Mouse (Mus musculus) liver, adult 2 months (tissue): ENCODE results near the gene Cep164. TPM values are rescaled to one million over a fixed set of nuclear protein-coding genes. Genes with fewer than 3 reads are reported as not detected.

Experiments
- DNase-seq: peaks from one replicate; pipeline ENCODE4 v3.0.0-alpha.2; 2011; ENCODE audit warnings: low read depth, low spot score; ENCODE audit errors: extremely low read depth
- H3K27ac ChIP-seq: fragments of 200-500 bp; replicated peaks from 2 replicates; pipeline ENCODE4 v1.5.1; 2012; ENCODE audit warnings: low read depth, mild to moderate bottlenecking, control low read depth, inconsistent platforms, low read length; ENCODE audit not compliant: insufficient read depth
- H3K27me3 ChIP-seq: fragments of 200-500 bp; 2 replicates; pipeline ENCODE4 v1.6.1; 2012; ENCODE audit warnings: mild to moderate bottlenecking, moderate library complexity, low read length, inconsistent platforms; ENCODE audit not compliant: control insufficient read depth, insufficient read depth
- H3K36me3 ChIP-seq: fragments of 200-500 bp; 2 replicates; pipeline ENCODE4 v1.6.1; 2012; ENCODE audit warnings: low read length, inconsistent platforms; ENCODE audit not compliant: control insufficient read depth, insufficient read depth
- H3K4me1 ChIP-seq: fragments of 200-500 bp; 2 replicates; pipeline ENCODE4 v1.6.1; 2011; ENCODE audit warnings: low read length; ENCODE audit not compliant: control insufficient read depth, insufficient read depth
- H3K4me3 ChIP-seq: fragments of 200-500 bp; 2 replicates; pipeline ENCODE4 v1.5.1; 2011; ENCODE audit warnings: low read depth, mild to moderate bottlenecking, control low read depth, low read length, moderate library complexity; ENCODE audit not compliant: insufficient read depth
- H3K79me2 ChIP-seq: fragments of 200-500 bp; 2 replicates; pipeline ENCODE4 v1.6.1; 2012; ENCODE audit warnings: inconsistent platforms, mild to moderate bottlenecking, low read length, moderate library complexity; ENCODE audit not compliant: control insufficient read depth, insufficient read depth
- H3K9ac ChIP-seq: fragments of 200-500 bp; 2 replicates; pipeline ENCODE4 v1.6.1; 2012; ENCODE audit warnings: low read depth, mild to moderate bottlenecking, control low read depth, inconsistent platforms, low read length
- CTCF ChIP-seq: fragments of 200-500 bp; IDR thresholded peaks from 2 replicates; pipeline ENCODE4 v1.5.1; 2011; ENCODE audit warnings: low read depth, low read length, control low read depth
- POLR2A ChIP-seq: fragments of 200-500 bp; IDR thresholded peaks from 2 replicates; pipeline ENCODE4 v1.6.1; 2011; ENCODE audit warnings: low read length, control low read depth; ENCODE audit not compliant: insufficient read depth; ENCODE audit errors: extremely low read depth
- WGBS: fragments of 180-500 bp; shearing (Covaris S2); methylation state at CpG from one replicate; pipeline ENCODE4 v1.1.7; 2018; 5-methylcytosine and 5-hydroxymethylcytosine counted together
- polyA plus RNA-seq: library from polyadenylated mRNA; depleted of rRNA; stranded (reverse); fragments of >200 nt; gene quantifications from 2 replicates; pipeline ENCODE4 v1.2.3, GENCODE M21; 2012
- total RNA-seq: library from RNA; depleted of rRNA; stranded (reverse); fragments of >200 nt; gene quantifications from 2 replicates; pipeline ENCODE4 v1.2.3, GENCODE M21; 2014

The Cep164 gene
- total and polyA plus RNA-seq, 2 experiments: 4.1 to 8.3 TPM

GRCm38 (mm10) chr9:45838069-45838433 lies 9.6 kb upstream of the Cep164 start:
- WGBS: 29% methylated on average over 4 of the region's 4 CpGs
- DNase-seq: no peak
- no peak for TF ChIP-seq CTCF
- TF ChIP-seq POLR2A: no peak
- Histone ChIP-seq H3K9ac (no peak overlapping the region), H3K4me3 (peak overlapping the region; percentile 88; the same call in 1 of the 2 replicates), H3K36me3 (no peaks in the 10 kb centered on the region), H3K4me1 (peaks cover 28% of the 10 kb centered on the region), H3K27me3 (no peaks in the 10 kb centered on the region), H3K79me2 (peaks cover 23% of the 10 kb centered on the region; the same call in 1 of the 2 replicates), H3K27ac (no peak overlapping the region)

- WGBS: 86% methylated on average over 2 of the region's 2 CpGs
- DNase-seq: no peak
- no peak overlapping the region for H3K27ac ChIP-seq
- H3K36me3 ChIP-seq: no peaks in the 10 kb centered on the region
- no peaks in the 10 kb centered on the region; the same call in 1 of the 2 replicates for H3K79me2 ChIP-seq
- H3K9ac ChIP-seq: no peak overlapping the region
- H3K4me1 ChIP-seq: no peaks in the 10 kb centered on the region; the same call in 1 of the 2 replicates
- TF ChIP-seq CTCF: no peak
- TF ChIP-seq POLR2A: no peak
- no peaks in the 10 kb centered on the region for H3K27me3 ChIP-seq
- H3K4me3 ChIP-seq: no peak overlapping the region
Measured at GRCm38 (mm10) chr9:45833461-45833860, 5.0 kb upstream of the Cep164 start.

DNA sequence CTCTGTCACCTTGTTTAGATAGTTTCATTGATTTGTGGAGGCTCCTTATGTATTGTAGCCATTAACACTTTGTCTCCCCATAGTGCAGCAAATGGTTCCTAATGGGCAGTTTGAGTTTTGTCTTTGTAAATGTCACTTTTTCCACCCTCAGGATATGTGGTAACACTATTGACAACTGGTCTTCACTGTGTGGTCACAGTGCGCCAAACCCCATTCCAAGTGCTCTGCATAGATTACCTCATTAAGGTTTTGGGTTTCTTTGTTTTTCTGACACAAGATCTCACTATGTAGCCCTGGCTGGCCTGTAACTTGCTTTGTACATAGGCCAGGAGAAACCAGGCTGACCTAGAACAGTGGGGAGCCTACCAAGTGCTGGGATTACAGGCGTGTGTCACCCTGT lies 4.4 kb upstream of the Cep164 start:
- no peak overlapping the region for H3K9ac ChIP-seq
- WGBS: 94% methylated on average over 2 of the region's 2 CpGs
- no peaks in the 10 kb centered on the region for H3K36me3 ChIP-seq
- no peaks in the 10 kb centered on the region for H3K27me3 ChIP-seq
- TF ChIP-seq POLR2A: no peak
- TF ChIP-seq CTCF: no peak
- no peak for DNase-seq
- no peaks in the 10 kb centered on the region for H3K79me2 ChIP-seq
- no peak overlapping the region for H3K4me3 ChIP-seq
- H3K4me1 ChIP-seq: no peaks in the 10 kb centered on the region; the same call in 1 of the 2 replicates
- H3K27ac ChIP-seq: no peak overlapping the region

DNA sequence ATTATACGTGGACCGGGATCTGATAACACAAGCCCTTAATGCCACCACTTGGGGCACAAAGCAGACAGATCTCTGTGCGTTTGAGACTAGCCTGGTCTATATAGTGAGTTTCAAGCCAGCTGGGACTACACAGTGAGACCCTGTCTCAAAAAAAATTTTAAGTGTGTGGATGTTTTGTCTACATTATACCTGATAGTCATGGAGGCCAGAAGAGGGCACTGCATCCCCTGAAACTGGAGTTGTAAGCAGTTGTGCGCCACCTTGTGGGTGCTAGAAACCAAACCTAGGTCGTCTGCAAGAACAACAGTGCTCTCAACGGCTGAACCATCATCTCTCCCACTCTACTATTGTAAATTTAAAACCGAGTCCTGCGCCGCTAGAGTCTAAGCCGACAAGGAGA lies 616 bp upstream of the Cep164 start:
- Histone ChIP-seq H3K36me3 (no peaks in the 10 kb centered on the region), H3K27me3 (no peaks in the 10 kb centered on the region), H3K27ac (no peak overlapping the region), H3K4me1 (no peaks in the 10 kb centered on the region; the same call in 1 of the 2 replicates), H3K9ac (no peak overlapping the region), H3K4me3 (peak overlapping the region; percentile 31; the same call in 1 of the 2 replicates), H3K79me2 (no peaks in the 10 kb centered on the region)
- no peak for TF ChIP-seq POLR2A
- peak; percentile 68 for TF ChIP-seq CTCF
- DNase-seq: peak; percentile 65
- 37% methylated on average over 10 of the region's 10 CpGs for WGBS

DNA sequence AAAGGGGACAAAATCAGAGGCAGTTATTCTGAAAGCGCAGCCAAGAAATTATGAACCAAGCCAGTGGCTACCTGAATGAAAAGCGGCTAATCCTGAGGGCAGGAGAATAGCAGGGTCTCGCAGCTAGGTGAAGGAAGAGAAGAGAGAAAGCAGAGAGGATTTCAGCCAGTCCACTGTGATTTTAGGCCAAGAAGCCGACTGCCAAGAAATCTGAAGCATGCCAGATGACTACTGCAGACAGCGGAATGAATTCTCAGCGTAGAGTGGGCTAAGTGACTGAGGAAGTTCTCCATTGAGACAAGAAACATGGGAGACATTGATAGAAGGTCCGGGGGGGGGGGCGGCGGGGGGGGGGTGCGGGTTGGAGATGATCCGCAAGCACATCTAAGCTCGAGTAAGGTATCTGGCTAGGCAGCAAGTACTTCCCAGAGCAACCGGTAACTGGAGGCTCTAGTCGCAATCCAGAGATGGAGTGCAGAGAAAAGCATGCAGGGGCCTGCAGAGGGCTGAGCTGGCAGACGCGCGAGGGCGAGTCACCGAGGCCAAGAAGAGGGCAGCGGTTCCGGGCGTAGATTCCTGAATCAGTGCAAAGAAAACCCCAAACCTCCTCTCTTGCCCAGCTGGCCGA lies 714 bp downstream of the Cep164 start:
- H3K4me3 ChIP-seq: peak overlapping the region; percentile 77
- WGBS: 9% methylated on average over 23 of the region's 23 CpGs
- peak overlapping the region; percentile 21 for H3K27ac ChIP-seq
- no peak for TF ChIP-seq CTCF
- TF ChIP-seq POLR2A: no peak
- no peaks in the 10 kb centered on the region for H3K36me3 ChIP-seq
- peak overlapping the region; percentile 75 for H3K9ac ChIP-seq
- H3K79me2 ChIP-seq: no peaks in the 10 kb centered on the region
- no peaks in the 10 kb centered on the region; the same call in 1 of the 2 replicates for H3K4me1 ChIP-seq
- no peaks in the 10 kb centered on the region for H3K27me3 ChIP-seq
- DNase-seq: no peak

DNA sequence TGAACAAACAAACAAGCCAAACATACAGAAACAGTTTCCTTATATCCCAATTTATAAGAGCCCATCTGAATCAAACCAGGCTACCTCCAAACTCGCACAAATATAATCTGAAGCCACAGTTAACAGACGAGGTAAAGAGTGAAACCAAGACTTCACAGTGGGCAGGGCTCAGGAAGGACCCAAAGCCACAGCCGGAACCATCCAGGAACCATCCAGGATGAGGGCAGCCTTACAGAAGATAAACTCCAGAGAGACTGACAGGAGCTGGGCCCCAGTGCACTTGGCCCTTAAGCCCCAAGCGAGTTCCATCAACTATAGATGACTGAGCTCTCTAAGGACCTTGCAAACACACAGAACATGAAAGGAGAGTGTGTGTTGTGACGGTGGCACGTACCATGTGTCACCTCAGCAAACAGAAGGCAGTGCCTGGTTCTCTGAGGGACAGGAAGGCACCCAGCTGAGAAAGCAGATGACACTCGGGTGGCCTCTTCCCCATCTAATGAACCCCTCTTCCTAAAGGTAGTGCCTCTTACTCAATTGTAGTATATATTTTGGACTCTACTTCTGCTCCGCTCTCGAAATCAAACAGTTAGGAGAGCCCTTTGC lies 10.0 kb downstream of the Cep164 start:
- 82% methylated on average over 9 of the region's 9 CpGs for WGBS
- no peak for TF ChIP-seq POLR2A
- no peak for TF ChIP-seq CTCF
- H3K36me3 ChIP-seq: no peaks in the 10 kb centered on the region
- no peak overlapping the region for H3K9ac ChIP-seq
- 0 out of 2 replicates have a peak, but pooled peaks cover 1% of the 10 kb centered on the region for H3K4me1 ChIP-seq
- H3K79me2 ChIP-seq: no peaks in the 10 kb centered on the region
- H3K27ac ChIP-seq: no peak overlapping the region
- no peaks in the 10 kb centered on the region for H3K27me3 ChIP-seq
- no peak overlapping the region for H3K4me3 ChIP-seq
- no peak for DNase-seq
